Mouse (Mus musculus) layer of hippocampus, adult 8-10 months (tissue): ENCODE measurements around the gene Rdh16. TPM values are rescaled to one million over a fixed set of nuclear protein-coding genes. Genes with fewer than 3 reads are reported as not detected.
"Not testable (repeated sequence)": the region's sequence is repeated elsewhere in the genome, so short reads cannot be mapped to it uniquely, and the experiment has no call there.

ENCODE experiments used
- DNase-seq, 2 experiments: peaks; one replicate each; pipeline ENCODE4 v3.0.0; 2022; ENCODE audit warnings: low spot score in 2 of 2
- total RNA-seq, 4 experiments: library from RNA; stranded (reverse); gene quantifications; 2 replicates each; pipeline ENCODE4 v1.2.4; 2022

Rdh16 gene
- total RNA-seq, 4 experiments from 2014 or later: 0.18 to 0.37 (median 0.22) TPM

DNA sequence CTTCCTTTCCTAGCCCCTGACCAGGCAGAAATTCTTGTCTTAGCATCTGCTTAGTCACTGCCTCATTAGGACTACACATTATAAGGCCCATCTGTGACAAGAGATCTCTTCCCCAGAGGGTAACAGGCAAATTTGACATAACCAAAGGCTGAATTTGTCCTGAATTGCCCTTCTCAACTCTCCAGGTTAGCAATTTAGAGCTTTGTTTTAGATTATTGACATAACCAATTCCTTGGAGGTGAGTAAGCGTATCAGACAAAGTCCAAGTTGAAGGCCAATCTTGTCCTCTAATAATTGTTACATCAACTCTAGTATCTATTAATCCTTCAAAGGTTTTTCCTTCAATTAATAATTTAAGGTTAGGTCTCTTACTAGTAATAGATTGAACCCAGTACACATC, 33.2 kb downstream of the Rdh16 start:
- not testable (repeated sequence) for DNase-seq

DNA sequence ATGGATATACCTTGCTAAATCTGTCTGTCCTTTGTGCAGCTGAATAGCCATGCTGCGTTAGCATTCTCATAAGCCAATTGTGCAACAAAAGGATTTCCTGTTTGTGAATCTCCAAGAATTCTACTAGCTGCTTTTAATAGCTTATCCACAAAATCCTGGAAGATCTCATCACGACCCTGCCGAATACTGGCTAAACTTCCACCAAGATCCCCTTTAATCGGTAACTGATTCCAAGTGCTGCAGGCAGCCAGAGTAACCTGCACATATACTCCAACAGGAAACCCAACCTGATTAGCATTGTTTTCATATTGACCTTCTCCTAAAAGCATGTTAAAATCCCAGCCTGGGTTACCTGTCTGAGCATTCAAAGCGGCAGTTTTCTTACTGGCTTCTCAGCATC, 34.3 kb downstream of the Rdh16 start:
- no peak for DNase-seq

DNA sequence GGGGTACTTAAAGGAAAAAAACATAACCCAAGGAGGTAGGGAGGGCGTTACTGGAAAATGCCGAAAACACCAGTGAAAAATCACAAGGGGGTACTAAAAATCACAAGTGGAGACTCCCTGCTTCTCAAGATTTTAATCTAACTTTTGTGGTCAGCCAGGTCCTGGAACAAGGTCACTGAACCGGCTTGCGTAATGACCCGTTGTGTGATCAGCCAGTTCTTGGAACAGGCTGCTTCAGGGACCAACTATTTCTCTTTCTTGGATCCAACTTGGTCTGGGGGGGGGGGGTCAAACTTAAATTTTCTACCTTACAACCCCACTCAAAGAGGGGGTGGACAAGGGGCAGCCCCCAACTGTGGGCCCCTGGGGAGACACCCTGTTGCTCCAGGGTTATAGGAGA, 36.8 kb downstream of the Rdh16 start:
- DNase-seq: not testable (repeated sequence)

DNA sequence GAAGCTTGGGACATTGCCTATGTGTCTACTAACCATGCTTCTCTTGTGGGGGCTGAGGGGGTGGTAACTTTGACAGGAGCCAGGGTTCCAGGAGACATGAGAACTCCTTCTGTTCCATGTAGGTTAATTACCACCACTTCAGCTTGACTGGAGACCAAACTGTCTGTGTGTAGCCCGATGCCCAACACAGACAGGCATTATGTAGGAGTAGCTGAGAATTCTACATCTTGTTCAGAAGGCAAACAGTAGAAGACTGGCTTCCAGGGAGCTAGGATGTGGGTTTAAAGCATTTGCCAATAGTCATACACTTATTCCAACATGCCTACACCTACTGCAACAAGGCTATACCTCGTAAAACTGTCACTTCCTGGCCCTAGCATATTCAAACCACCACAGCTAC, 37.6 kb downstream of the Rdh16 start:
- DNase-seq: peak in 1 of 2 experiments; percentile 3

DNA sequence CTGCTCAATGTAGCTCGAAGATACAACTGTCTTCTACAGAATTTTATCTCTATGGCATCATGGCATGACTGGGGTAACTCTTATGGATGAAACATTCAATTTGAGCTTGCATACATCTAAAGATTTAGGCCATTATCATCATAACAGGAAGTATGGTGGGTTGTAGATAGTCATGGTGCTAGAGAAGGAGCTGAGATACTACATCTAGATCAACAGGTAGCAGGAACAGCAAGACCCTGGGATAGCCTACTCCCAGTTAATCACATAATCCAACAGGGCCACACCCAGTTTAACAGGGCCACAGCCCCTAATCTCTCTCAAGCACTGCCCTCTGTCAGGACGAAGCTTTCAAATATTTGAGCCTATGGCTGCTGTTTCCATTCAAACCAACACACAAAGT, 39.8 kb downstream of the Rdh16 start:
- no peak for DNase-seq

DNA sequence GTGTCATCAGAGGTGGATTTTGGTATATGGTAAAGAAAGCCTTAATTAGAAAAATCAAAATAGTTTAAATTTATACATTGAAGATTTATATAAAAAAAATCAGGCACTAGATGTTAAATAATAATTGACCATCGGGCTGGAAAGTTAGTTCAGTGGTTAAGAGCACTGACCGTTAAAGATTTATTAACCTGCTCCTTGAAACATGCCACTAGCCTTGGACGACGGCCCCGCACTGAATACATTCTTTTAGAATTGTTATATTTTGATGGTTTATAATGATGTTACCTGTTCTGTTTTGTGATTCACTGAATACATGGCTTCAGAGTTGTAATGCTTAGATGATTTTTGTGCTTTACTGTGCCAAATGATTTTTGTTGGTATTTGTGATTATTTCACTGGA, 45.0 kb downstream of the Rdh16 start:
- DNase-seq: not testable (repeated sequence)

DNA sequence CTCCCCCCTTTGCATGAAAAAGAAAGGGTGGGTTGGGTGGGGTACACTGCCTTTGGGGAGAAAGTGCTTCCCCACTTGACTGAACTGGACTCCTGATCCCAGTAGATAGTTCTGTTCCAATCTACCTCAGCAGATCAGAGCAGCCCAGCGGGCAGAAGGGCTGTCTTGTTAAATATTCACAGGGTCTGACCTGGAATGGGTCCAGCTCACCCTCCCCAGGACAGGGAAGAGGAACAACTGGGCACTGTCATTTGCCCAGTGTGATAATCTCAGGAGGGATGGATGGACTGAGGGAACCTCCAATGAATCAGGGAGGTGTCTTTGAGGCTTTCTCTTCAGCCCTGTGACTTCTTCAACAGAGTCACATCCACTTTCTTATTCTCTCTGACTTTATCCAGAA, 47.1 kb downstream of the Rdh16 start:
- no peak for DNase-seq

DNA sequence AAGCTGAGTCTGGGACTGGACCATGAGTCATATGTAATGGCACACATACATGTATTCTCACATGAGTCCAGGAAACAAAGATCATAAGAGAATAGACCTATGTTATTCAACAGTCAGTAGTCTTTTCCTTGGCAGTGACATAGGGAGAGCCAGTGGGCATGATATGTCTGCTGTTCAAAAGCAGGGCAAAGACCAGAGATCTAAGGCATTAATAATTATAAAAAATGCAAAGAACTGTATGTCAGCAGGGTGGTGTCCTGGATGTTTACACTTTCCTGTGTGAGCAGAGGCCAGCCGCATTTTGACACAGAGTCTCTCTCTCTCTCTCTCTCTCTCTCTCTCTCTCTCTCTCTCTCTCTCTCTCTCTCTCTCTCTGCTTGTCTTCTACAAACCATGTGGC, 48.7 kb downstream of the Rdh16 start, which contains the start of gene Rdh19:
Rdh19 (plus strand) TSS at position 301 of the 400 bp plus-strand sequence.
- DNase-seq: no peak

DNA sequence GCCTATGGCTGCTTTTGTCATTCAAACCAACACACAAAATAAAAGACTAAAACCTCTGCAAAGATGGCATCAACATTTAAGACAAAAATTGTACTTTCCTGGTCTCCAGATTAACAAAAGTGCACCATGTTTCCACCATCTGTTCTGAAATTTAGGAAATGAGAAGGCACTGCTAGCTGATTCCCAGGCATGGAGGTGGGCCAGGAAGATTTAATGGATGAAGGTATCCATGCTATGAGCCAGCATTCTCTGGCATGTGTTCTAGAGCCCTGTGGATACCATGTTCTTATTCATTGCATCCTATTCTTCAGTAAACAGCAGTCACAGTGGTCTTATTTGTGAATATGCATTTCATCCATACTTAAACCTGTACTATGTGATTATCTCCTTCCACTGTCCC, 55.4 kb downstream of the Rdh16 start:
- DNase-seq: peak; percentile 3 to 26

DNA sequence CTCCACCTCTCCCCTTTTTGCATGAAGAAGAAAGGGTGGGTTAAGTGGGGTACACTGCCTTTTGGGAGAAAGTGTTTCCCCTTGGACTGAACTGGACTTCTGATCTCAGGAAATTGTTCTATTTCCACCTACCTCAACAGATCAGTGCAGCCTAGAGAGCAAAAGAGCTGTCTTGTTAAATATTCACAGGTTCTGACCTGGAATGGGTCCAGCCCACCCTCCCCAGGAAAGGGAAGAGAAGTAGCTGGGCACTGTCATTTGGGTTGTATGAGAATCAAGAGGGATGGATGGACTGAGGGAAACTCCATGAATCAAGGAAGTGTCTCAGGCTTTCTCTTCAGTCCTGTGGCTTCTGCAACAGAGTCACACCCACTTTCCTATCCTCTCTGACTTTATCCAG, 64.0 kb downstream of the Rdh16 start:
- no peak for DNase-seq

DNA sequence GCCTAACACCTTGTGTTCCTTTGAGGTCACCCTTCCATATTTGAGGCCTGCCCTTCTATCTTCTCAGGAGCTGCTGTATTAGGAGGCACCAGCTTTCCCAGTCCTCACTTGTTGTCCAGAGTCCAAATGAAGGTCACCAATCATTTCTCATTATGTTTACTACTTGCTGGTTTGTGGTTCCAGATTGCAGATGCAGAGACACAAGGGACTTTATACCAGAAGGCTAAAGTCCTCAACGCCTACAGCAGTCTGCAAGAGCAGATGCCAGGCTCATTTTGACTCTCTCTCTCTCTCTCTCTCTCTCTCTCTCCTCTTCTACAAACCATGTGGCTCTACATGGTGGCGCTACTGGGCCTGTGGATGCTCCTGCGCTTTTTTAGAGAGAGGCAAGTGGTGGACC, 65.3 kb downstream of the Rdh16 start, which contains the start of gene Rdh16f2:
Rdh16f2 (plus strand) TSS at position 243 of the 400 bp plus-strand sequence.
- no peak for DNase-seq

DNA sequence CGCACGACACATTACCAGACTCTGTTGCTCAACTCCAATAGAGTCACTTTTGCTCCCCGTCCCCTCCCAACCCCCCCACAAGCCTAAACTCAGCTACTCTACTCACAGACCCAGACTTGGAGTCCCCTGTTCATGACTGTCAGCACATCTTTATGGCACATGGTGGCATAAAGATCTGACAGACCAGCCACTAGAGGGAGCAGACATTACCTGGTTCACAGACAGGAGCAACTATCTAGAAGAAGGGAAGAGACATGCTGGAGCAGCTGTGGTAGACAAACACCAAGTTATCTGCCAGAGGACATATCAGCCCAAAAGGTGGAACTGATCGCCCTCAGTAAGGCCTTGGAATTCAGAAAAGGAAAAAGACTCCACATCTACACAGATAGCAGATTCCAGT, 71.5 kb downstream of the Rdh16 start:
- peak in 1 of 2 experiments; percentile 9 for DNase-seq

DNA sequence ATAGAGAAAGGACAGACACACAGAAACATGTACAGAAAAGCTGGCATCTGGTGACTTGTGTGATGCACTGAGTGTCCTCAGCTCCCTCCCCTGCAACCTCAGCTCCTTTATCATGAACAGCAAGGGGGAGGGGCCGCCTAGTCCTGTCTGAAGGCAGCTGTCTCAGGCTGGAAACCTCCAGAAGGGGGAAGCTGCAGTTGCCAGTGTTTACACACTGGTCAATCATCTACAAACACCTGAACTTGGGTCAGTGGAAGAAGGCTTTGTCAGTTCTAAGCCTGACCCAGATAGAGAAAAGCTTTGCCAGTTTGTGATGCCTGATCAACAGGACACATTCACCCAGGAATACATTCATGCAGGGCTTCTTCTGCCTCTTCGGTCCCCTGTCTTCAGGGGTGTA, 76.7 kb downstream of the Rdh16 start:
- DNase-seq: no peak

DNA sequence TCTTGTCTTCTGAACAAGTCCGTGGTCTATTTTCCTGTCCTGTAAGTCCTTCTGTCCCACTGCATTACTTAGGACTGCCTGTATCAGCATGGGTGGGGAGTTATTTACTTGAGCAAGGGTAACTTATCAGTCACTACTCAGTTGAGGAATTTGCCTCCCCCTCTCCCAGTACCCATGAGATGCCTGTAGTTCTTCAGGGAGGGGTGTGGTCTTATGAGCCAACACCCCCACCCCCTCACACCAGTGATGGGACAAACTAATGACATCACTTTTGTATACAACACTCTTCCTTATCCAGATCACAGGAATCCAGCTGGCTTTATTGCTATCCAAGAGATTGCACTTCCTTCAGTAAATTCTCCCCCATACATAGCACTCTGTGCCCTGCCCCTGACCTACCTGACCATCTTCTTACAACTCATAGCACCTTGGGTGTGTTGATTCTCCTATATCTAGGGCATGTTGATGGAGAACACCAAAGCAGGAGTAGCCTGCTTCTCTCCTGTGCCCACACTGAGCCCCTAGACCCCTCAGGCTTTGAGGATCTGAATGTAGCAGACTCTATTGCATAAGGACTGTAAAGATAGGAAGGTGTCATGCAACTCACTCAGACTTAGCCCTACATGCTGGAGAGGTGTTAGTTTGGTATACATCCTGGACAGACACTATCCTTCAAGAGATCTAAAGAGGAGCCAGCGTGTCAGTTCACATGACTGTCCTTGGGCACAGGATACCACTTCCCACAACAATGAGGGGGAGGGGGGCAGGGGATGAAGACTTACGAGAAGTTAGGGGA, 77.5 kb downstream of the Rdh16 start:
- DNase-seq: no peak

DNA sequence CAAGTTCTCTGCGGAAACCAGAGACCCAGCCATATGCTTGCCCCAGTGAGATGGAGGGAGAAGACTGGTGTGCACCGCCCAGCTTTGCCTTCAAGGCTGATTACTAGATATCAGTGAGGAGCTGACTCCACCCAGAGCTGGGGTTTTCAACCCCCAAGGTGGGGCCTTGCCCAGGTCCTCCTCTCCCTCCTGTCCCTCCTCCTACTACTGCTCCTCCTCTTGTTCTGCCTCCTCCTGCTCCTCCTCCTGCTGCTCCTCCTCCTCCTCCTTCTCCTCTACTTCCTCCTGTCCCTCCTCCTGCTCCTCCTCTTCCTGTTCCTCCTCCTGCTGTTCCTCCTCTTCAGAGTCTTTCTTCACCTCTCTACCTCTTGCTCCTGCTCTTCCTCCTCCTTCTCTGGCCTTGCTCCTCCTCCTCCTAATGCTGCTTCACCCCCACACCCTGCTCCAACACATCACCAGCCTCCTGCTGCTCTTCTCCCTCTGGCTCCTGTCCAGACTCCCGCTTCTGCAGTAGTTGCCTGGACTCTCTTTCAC, 78.3 kb downstream of the Rdh16 start:
- peak in 1 of 2 experiments; percentile 11 for DNase-seq

DNA sequence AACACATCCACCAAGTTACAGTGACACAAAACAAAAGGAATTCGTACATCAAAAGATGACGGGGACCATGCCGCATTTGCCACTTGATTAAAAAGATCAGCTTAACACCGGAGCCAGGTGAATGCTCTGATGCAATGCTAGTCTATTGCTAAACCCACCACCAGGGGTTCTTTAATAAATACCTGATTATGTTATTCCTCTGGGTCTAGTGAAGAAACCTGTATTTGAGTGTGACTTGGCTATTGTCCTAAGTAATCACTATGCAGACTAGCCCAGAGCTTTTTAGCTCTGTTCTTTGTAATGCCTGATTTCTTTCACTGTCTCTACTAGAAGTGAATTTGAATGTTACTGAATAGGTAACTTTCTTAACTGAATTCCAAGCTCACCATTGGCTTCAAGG, 80.1 kb downstream of the Rdh16 start:
- no peak for DNase-seq

DNA sequence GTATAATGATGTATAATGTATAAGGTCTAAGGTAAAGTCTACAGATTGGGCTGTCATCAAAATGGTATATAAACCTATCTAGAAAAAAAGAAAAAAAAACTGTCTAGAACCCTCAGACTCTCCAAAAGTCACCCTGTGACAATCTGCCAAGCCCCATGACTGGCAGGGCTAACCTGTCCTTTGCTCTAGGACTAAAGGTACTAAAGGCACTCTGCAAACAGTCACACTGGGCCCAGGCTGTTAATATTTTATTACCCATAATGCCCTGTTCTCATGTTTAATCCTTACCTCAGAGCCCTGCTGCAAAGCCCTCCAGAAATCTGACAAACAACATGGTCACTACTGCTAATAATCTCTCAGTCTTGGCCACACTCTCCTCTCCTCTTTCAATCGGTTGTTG, 85.6 kb downstream of the Rdh16 start:
- no peak for DNase-seq

DNA sequence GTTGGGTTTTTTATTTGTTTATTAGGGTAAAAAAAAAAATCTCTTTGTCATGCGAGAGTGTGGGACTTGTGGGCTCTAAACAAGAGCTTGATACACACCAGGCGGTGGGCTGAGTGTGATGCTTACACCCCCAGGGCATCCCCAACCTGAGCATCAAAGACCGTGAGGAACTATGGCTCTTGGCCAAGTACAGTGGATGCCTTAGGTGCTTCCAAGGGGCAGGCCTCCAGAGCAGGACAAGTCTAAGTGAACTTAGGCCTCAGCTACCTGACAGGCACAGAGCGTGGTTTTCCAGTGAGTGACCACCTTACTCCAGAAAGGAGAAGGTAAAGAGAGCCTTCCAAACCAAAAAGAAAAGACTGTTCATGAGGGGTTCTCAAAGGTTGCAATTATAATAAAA, 86.0 kb downstream of the Rdh16 start:
- DNase-seq: no peak

DNA sequence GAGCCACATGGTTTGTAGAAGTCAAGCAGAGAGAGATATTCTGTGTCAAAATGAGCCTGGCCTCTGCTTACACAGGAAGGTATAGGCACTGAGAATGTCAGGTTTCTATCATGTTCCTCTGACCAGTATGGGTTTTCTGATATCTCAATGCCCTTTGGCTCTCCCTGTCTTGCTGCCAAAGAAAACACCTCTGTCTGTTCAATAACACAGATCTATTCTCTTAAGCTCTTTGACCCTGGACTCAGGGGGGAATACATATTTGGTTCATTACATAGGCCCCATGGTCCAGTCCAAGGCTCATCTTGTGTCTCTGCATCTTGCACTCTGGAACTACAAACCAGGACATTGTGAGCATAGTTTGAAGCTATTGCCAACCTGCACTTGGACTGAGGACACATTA, 87.7 kb downstream of the Rdh16 start, which contains the start of gene Rdh7:
Rdh7 (minus strand) TSS at position 213 of the 400 bp plus-strand sequence.
- DNase-seq: no peak

DNA sequence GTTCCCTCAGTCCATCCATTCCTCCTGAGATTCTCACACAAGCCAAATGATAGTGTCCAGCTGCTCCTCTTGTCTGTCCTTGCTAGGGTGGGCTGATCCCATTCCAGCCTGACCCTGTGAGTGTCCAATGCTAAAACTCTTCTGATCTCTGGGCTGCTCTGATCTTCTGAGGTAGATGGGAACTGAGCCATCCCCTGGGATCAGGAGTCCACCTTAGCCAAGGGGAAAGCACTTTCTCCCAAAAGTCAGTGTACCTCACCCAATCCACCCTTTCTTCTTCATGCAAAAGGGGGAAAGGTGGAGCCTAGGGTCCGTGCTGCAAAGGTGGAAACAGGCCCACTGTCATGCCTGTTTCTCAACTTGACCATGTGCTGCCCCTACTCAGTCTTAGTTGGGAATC, 90.5 kb downstream of the Rdh16 start:
- no peak for DNase-seq

DNA sequence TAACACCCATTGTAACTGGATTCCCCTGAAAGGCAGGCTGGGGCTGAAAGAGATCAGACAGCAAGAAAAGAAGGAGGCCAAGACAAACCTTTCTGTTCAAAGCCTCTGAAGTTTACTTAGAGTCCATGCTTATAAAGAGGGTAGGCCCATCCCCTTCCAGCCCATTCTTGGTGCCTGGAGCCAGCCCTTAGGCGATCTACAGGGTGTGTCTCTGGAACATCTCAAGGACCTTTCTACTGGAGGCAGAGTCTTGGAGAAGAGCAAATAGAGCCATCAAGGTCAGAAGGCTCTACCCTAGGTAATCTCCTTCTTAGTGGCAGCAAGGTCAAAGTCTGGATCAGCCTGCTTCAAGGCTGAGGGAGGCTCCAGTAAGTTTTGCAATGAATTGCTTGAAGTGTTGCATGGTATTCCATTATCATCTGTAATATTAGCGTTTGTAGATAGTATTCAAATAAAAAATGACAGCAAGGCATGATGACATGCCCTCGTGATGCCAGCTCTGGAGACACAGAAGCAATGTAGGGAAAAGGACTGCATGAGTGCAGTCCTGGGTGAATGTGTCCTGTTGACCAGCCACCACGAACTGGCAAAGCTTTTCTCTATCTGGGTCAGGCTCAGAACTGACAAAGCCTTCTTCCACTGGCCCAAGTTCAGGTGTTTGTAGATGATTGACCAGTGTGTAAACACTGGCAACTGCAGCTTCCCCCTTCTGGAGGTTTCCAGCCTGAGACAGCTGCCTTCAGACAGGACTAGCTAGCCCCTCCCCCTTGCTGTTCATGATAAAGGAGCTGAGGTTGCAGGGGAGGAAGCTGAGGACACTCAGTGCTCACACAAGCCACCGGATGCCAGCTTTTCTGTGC, 92.4 kb downstream of the Rdh16 start:
- not testable (repeated sequence) for DNase-seq
